Mouse (Mus musculus) cerebellum, postnatal 4 days (tissue): ENCODE data around the gene Gtdc1.

ENCODE experiments used
- DNase-seq, 2 experiments: peaks; one replicate each; pipeline ENCODE4 v3.0.0; 2022; ENCODE audit warnings: low spot score in 2 of 2, mixed read lengths in 1 of 2

Gtdc1 gene

DNA sequence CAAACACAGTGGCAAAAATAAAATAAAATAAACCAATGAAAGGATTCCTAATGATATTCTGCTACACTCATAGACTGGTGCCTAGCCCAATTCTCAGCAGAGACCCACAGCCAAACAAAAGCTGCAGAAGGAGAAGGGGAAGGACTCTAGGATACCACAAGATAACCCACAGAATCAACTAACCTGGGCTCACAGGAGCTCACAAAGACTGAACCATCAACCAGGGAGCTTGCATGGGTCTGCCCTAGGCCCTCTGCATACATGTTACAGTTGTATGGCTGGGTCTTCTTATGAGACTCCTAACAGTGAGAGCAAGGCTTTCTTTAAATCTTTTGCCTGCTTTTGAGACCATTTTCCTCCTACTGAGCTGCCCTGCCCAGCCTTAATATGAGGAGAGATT, 2.8 kb downstream of the Gtdc1 start:
- no peak for DNase-seq

DNA sequence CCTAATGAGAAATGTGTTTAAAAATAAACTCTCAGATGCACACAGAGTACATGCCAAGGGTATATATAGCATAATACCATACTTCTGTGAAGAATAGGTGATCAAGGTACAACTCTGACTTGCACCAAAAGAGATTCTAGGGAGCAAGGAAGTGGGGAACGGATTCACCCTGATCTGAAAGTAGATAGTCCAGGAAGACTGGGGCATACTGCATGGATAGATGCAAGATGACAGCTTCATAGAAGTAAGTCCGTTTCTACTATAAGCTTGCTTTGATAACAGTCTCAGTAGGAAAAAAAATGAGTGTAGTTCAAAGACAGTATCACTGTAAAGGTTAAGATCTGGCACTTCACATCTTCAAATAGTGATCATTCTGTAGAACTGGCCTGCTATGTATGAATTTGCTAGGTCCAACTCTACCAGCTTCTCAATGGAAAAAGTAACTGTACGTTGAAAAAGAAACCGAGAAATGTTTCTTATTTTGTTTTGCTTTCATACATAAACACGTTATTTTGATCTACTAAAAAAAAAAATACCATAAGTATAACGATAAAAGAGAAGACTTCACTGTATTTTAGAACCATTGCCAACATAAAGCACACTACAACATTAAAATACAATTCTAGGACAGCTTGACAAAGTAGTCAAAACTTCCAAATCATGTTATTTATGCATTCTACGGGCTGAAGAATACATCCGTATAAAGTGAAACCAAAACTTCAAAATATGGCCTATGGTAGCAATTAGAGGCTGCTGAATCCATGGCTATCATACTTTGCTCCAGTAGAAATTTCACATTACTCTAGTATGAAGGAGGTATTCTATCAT, 4.2 kb downstream of the Gtdc1 start:
- no peak for DNase-seq

DNA sequence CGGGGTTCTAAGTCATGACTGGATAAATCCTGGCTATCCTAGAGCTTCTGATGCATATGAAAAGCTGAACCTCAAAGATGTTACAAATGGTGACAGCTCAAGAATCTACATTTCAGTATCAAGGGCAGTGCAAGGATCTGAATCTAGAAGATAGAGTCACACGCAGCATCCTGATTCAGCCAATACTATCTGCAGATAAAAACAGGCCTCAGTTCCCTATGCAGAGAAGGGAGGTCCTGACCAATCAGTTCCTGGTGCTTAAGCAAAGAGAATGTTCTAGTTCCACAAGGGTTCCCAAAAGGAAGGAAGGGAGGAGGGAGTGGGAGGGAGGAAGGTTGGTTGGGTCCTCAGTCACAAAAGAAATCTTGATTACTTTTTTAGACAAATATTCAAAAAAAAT, 5.0 kb downstream of the Gtdc1 start:
- no peak for DNase-seq

DNA sequence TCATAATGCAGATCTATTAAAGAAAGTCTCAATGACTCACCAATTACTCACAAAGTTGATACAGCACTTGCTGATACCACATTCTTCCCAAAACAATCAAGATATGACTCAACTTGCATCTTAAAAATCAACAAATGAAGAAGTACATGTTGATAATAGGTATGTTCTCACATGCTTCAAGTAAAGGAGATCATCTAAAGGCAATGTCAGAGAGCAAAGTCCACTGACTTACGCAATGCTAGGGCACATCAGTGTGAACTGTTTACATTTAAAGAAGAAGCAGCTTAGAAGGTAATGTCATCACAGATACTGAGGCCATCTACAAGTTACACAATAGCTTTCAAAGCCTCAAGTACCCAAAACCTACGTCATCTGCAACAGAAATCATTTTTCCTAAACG, 7.0 kb downstream of the Gtdc1 start:
- DNase-seq, result no peak

DNA sequence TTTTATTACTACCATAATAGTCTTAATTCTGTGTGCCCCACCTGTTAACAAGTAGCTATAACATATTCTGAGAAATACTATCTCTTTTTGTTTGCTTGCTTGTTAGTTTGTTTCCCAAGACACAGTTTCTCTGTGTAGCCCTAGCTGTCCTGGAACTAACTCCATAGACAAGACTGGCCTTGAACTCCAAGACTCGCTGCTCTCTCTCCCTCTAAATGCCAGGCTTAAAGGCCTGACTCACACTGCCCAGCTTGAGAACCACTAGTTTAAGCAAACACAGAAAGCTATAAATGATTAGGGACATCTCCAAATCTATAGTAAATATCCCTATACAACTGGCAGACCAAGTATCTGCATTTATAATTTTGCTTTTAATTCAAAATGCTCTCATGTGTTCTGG, 8.1 kb downstream of the Gtdc1 start:
- no peak for DNase-seq

DNA sequence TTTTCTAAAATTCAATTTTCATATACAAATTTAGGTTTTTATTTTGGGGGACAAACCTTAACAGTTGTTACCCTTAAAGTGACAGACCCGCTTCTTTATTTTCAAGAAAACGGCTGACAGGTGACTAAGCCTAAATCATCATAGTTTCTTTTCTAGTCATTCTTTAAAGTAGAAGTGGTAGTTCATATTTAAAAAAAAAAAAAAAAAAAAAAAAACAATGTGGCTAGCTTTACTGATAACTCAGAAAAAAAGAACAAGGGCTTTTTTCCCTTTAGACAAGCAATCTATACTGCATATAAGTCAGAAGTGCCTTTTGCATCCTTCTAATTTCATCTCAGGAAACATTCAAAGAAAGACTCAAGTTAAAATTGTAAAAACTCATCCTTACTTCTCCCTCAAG, 8.7 kb downstream of the Gtdc1 start:
- no peak for DNase-seq

DNA sequence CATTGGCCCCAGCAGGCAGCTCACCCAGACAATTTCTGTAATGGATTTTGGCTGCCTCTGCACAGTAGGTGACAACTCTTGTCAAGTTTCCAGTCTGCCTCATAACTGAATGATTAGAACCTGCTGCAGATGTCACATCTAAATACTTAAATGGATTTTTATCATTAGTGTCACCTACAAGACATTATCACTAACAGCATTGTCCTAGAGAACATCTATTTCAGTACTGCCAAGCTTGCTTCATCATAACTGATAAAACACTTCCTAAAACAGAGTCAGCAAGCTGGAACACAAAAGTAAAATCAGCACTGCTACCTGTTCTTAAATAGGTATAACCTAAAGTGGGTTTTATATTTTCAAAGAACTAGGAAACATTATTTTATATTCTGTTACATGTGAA, 11.2 kb downstream of the Gtdc1 start:
- DNase-seq, result no peak

DNA sequence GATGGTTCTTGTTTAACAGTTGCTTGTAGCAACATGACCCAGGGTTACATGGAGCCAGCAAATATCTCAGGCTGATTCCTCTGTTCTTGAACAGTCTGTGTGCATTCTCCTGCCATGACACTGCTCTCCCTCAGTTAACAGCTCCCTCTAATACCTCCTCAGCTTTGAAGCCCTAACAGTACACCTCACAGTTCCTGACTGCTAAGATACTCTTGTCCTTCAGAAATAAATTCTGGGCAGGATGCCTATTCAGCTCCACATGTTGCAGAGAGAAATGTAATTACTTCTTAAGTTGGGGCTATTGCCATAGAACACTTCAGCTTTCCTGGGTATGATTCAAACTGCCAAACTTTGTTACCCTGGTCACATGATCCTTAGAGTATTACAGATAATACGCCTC, 29.7 kb downstream of the Gtdc1 start:
- no peak for DNase-seq

DNA sequence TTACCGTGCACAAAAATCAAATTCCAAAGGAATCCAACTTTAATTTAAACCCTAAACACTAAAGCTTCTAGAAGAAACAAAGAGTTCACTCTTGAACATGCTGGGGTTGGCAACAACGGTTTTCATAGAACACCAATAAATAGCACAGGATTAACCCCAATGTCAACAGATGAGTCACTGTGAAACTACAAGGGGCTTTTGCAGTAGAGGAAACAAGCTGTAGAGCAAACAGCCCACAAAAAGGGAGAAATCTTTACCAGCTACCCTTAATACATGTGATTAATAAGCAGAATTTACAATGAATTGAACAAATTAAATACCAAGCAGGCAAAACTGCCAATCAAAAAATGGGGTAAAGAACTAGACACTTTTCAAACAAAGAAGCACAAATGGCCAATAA, 53.7 kb downstream of the Gtdc1 start:
- no peak for DNase-seq

DNA sequence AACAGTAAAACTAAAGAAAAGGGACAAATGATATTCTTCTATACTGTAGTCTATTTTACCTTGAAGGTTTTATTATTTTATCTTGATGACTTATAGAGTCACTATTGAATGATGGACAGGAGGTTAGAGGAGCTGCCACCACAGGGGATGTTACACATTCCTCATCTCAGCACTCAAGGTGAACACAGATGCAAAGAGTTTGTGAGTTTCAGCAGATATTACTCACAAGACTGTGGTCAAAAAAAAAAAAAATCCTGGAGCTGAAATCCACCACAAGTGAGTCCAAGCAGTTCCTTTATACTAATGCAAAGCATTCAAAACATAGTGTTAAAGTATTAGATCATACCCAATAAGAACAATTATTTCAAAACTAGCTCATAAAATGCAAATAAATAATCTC, 62.7 kb downstream of the Gtdc1 start:
- no peak for DNase-seq

DNA sequence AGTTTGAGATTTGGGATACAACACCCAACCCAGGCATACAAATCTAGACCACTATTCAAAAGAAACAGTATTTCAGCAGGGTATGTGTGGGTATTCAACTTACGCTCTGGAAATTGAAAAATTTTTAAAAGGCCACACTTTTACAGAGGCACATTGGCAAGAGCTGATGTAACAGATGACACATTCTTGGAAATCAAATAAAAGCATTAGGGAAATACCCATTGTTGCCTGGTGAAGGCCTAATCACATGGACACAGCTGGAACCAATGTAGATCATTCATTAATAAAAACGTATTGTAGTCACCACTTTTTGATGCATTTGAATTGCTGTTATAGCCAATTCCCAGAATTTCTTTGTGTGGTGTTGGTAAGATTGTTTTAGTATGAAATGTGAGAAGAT, 73.0 kb downstream of the Gtdc1 start:
- DNase-seq, result no peak

DNA sequence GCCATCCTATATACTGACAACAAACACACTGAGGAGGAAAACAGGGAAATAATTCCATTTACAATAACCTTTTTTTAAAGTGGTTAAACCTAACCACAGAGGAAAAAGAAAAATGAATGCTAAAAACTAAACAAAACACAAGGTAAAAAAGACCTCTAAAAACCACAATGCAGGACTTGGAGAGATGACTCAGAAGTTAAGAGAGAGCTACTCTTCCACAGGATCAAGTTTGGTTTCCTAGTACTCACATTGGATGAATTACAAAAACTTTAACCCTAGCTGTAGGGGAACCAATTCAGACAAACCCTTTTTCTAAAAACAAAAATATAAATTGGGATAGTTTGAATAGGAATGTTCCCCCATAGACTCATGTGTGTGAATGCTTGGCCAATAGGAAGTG, 77.8 kb downstream of the Gtdc1 start:
- no peak for DNase-seq

DNA sequence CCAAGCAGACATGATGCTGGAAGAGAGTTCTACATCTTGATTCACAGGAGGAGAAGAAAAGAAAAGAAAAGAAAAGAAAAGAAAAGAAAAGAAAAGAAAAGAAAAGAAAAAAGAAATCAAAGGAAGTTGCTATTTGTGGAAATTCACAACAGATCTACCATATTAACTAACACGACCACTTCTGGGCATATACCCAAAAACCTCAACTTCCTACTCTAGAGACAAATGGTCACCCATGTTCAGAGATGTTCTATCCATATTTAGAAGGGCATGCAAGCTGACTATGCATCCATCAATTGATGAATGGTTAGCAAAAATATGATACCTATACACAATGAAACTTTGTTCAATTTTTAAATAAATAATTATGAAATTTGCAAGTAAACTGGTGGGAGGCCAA, 79.3 kb downstream of the Gtdc1 start:
- no peak for DNase-seq

DNA sequence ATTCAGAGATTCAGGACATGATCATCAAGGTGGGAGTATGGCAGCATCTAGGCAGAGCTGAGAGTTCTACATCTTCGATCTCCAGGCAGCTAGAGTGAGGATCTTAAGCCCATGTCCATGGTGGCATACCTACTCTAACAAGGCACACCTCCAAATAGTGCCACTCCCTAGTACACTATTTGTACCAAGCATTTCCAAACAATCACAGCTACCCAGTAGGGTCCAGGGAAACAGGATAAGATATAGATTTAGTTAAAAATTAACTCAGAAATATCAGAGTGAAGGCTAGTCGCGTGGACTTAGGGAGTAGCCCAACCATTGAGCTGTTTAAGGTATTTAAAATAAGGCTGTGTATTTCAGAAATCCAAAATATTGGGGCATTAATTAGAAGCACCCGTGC, 82.0 kb downstream of the Gtdc1 start:
- no peak for DNase-seq

DNA sequence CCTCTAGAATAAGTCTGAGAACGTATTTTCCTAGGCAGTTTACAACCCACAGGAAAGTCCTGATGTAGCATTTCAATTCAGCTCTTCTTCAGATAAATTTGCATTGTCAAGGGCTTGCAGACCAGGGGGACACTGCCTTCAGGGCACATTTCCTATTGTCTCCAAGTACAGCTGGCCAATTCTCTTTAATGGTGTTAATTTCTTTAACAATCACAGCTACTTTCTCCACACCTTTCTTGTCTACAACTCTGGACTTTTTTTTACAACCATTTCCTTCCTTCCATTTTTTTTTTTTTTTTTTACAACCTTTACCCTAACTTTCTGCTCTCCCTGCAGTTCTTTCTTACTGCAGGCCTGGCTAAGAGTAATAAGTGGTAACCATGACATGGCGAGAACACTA, 97.7 kb downstream of the Gtdc1 start:
- DNase-seq, result no peak

DNA sequence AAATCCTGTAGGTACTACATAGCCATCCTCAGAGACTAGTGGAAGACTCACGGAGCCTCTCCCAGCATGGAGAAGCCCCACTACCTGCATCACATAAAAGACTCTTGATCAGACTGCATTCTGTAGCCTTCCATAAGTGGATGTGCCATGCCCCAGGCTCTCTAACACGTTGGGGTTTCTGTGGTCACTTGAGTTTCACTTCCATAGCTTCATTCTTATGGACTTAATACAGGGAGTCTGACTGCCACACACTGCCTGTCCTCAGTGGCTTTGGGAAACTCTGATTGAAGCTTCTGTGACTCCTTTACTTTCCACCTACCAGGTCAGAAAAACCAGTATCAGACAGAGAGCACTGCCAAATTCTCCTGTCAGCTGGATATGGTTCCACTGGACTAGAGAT, 98.1 kb downstream of the Gtdc1 start:
- no peak for DNase-seq

DNA sequence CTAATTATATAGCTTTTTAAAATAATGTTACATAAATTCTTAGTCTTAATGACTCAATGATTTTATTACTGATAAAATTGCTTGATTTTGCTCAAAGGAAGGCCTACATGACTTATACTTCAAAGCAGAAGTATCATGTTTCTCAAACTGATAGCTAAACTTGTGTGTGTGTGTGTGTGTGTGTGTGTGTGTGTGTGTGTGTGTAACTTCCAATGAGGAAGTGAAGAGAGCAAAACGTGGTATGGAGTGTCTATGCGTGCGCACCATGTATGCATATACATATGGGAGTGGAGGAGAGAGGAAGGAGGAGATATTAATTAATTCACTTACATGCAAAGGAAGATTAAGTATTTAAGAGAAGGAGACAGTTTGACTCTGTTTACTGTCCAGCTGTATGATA, 100.8 kb downstream of the Gtdc1 start:
- no peak for DNase-seq

DNA sequence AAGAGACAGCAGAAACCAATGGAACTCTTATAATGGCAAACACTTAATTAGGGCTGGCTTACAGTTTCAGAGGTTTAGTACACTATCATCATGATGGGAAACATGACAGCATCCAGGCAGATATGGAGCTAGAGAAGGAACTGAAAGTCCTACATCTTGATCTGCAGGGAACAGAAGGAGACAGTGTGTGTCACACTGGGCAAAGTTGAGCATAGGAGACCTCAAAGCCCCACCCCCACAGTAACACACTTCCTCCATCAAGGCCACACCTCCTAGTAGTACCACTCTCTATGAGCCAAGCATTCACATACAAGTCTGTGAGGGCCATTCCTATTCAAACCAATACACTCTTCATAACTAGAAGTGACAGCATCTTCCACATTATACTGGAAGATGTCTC, 109.7 kb downstream of the Gtdc1 start:
- DNase-seq, result no peak

DNA sequence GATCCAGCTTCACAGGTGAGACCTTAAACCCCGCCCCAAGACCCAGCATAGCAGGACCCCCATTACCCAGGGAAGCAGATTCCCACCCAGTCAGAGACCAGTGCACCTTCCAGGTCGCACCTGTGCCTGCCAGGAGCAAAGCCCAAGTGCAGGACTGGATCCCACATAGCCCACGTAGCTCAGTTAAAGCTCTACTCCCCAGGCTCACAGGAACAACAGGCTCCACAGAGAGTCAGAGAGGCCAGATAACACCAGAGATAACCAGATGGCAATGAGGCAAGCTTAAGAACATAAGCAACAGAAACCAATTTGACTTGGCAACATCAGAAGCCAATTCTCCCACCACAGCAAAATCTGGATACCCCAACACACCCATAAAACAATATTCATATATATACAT, 113.7 kb downstream of the Gtdc1 start:
- DNase-seq, result no peak

DNA sequence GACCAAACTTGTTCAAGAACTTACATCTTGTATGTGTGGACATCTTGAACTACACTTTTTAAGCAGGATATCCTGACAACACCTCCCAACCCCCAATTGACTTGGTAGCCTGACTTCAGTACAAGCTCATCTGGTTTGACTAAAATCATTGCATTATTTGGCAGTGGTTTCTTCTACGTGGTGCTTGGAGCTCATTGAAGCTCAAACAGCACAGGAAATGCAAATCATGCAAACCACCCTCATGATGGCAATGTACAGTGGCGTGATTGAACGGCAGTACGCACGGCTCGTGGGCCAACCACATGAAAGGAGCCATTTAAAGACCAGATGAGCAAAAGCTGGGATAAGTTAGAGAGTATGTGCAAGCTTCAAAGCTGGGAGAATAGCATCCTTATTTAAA, 123.0 kb downstream of the Gtdc1 start:
- DNase-seq, result no peak

DNA sequence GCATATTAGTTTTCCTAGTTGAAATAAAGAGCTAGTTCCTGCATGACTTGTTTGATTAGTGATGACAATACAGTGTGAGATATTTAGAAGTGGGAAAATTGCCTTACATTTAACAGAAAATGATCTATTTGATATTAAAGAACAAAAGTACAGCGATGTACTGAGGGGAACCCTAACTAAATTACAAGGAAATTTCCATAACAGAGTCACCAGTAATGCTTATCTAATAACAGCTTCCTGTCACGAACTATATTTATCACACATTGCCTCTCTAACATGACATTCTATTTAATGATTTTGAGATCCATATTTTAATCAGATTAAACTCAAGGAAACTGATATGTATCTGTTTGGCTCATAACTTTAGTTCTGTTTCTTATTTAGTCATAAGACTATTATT, 126.1 kb downstream of the Gtdc1 start:
- DNase-seq, result no peak

DNA sequence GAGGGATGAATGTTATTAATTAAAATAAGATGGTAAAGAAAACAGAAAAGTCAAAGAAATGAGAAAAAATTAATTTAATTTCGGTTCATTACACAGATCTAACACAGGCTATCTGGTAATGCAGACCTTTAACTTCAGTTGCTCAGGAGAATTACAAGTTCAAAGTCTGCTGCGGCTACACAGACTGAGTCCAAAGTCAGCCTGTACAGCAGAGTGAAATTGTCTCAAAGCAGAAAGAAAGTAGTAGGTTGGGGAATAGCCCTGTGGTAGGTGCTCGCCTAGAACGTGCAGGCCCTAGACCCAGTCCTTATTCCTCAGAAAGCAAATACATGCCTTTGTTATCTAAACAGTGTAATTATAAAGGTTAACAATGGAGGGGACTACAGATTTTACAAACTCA, 135.6 kb downstream of the Gtdc1 start:
- no peak for DNase-seq

DNA sequence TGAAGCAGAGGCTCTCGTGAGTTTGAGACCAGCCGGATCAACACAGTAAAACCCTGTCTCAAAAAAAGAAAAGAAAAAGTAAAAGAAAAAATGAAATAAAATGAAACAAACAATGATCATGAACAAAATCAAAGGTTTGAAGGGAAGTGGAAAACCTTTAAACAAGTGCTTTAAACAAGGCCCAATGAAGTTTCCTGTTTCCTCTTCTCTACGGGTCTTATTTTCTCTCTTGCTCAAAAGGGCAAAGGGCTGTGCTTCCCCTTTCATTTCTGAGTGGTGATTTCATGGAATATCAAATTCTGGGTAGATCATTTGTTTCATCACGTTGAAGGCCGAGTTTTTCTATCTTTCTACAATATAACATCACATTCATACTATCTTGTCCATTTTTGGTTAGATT, 136.3 kb downstream of the Gtdc1 start:
- DNase-seq, result no peak

DNA sequence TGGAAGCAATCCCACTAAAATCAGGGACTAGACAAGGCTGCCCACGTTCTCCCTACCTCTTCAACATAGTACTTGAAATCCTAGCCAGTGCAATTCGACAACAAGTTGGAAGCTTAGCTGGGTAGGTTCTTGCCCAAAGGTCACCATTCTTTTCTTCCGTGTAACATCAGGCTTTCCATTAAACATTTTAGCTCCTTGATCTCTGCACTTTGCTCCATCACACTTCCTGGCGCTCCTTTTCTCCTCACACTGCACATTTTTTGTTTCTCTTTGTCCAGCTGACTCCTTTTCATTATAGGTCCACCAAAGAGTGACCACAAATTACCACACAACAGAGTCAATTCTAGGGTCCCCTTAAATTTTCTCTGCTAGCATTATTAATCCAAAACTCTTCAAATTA, 144.7 kb downstream of the Gtdc1 start:
- DNase-seq, result no peak
